Mouse (Mus musculus) lung, embryonic 16.5 days (tissue): ENCODE results near the gene Taf1d. TPM values are rescaled to one million over a fixed set of nuclear protein-coding genes. Genes with fewer than 3 reads are reported as not detected.
A peak's percentile ranks its signal among the peaks of the same experiment; 100 is the strongest.
"Not testable (repeated sequence)": the region's sequence is repeated elsewhere in the genome, so short reads cannot be mapped to it uniquely, and the experiment has no call there.

Experiments used
- ATAC-seq: fragments of 200-750 bp; cut with Nextera tagmentation; 2 replicates; pipeline ENCODE4 v1.8.0; 2017; ENCODE audit warnings: low read depth, mild to moderate bottlenecking, moderate library complexity
- H3K27ac ChIP-seq: fragments of 300-500 bp; sonication (generic); 2 replicates; pipeline ENCODE4 v1.5.1; 2014; ENCODE audit warnings: mild to moderate bottlenecking, control low read depth, low read length
- H3K27me3 ChIP-seq: fragments of 300-500 bp; sonication (generic); 2 replicates; pipeline ENCODE4 v1.6.1; 2014; ENCODE audit warnings: low read depth, low read length, mixed read lengths; ENCODE audit not compliant: control insufficient read depth, insufficient read depth
- H3K36me3 ChIP-seq: fragments of 300-500 bp; sonication (generic); 2 replicates; pipeline ENCODE4 v1.6.1; 2014; ENCODE audit warnings: low read length; ENCODE audit not compliant: control insufficient read depth, insufficient read depth
- H3K4me1 ChIP-seq: fragments of 300-500 bp; sonication (generic); replicated peaks from 2 replicates; pipeline ENCODE4 v1.6.1; 2014; ENCODE audit warnings: low read length, mixed read lengths; ENCODE audit not compliant: control insufficient read depth, insufficient read depth
- H3K4me2 ChIP-seq: fragments of 300-500 bp; sonication (generic); 2 replicates; pipeline ENCODE4 v1.6.1; 2014; ENCODE audit warnings: low read depth, low read length, control low read depth
- H3K4me3 ChIP-seq: fragments of 300-500 bp; sonication (generic); 2 replicates; pipeline ENCODE4 v1.5.1; 2014; ENCODE audit warnings: mild to moderate bottlenecking, low read length, control low read depth
- H3K9ac ChIP-seq: fragments of 300-500 bp; sonication (generic); 2 replicates; pipeline ENCODE4 v1.6.1; 2014; ENCODE audit warnings: low read length, control low read depth
- H3K9me3 ChIP-seq: fragments of 300-500 bp; sonication (generic); 2 replicates; pipeline ENCODE4 v1.6.1; 2016; ENCODE audit warnings: low read length; ENCODE audit not compliant: control insufficient read depth
- WGBS: fragments of 180-500 bp; shearing (Covaris S2); extraction: QIAGEN DNeasy Blood & Tissue Kit; methylation state at CpG from one replicate; pipeline ENCODE4 v1.1.7; 2014; 5-methylcytosine and 5-hydroxymethylcytosine counted together
- polyA plus RNA-seq: library from polyadenylated mRNA; unstranded; fragments of >200 nt; fragmentation: Nextera tagmentation; extraction: Ambion mirVana; gene quantifications from 2 replicates; pipeline ENCODE4 v1.2.1, GENCODE M21; 2015

Gene Taf1d
- polyA plus RNA-seq, 1 experiment from 2014 or later, result 67.0 TPM

DNA sequence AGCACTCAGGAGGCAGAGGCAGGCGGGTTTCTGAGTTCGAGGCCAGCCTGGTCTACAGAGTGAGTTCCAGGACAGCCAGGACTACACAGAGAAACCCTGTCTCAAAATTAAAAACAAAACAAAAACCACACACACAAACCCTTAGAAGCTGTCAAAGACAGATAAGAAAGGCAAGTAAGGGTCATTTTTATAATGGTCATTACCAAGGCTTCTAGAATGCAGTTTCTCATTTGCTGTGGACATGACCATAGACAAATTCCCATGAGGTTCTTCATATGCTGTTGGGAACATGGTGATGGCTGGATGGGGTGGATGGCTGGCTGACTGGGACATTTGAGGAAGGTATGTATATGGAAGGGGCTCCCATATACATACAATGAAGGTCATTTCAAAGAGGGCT lies 10.3 kb downstream of the Taf1d start:
- ATAC-seq, result not testable (repeated sequence)
- peaks cover 46% of the 10 kb centered on the region for H3K36me3 ChIP-seq

DNA sequence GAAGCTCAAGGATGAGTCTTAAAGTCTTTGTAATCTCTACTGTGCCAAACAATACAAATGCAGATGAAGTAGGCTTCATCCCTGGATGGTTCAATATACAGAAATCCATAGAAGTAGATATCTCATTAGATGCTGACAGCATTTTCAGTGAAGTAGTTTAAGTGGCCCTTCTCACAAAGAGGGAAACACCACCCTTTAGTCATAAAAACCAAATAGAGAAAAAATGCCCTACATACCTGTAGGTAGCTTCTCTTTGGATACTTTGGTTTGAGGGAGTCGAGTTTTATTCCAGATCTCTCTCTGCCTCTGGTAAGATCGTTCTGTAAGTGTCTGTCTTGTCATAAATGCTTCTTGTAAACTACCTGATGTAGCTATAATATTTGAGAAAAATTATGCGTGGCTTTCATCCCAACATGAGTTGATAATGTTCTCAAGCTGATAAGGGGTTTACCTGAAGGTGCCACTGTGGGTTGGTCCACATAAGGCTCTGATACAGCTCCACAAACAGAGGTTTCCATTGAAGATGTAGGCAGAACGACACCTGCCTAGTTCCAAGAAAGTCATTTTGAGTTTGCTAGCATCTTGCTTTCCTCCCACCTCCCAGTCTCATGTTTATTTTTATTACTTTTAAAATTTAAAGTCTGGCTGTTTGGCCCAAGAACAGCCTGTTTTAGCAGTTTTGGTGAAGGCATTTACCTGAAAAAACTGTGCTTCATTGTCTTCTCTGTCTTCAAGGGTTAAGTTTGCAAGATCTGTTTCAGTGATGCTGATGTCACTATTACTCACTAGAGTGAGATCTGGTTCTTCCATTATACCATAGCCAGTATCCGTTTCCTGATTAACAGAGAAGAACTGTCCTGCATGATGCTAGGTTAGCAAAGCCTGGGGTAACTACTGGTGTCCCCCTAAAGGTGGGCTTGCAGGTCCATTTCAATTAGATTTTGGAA lies 11.5 kb downstream of the Taf1d start:
- H3K9me3 ChIP-seq, result no peaks in the 10 kb centered on the region
- 51% methylated on average over 5 of the region's 5 CpGs for WGBS

More for the DNA sequence above, 10.3 kb downstream of the Taf1d start:
- H3K9ac ChIP-seq, H3K27ac ChIP-seq, H3K4me1 ChIP-seq, H3K9me3 ChIP-seq, H3K4me2 ChIP-seq, H3K27me3 ChIP-seq, H3K4me3 ChIP-seq: not testable (repeated sequence)
- no CpG with 5 or more reads among the region's 2 CpGs for WGBS

DNA sequence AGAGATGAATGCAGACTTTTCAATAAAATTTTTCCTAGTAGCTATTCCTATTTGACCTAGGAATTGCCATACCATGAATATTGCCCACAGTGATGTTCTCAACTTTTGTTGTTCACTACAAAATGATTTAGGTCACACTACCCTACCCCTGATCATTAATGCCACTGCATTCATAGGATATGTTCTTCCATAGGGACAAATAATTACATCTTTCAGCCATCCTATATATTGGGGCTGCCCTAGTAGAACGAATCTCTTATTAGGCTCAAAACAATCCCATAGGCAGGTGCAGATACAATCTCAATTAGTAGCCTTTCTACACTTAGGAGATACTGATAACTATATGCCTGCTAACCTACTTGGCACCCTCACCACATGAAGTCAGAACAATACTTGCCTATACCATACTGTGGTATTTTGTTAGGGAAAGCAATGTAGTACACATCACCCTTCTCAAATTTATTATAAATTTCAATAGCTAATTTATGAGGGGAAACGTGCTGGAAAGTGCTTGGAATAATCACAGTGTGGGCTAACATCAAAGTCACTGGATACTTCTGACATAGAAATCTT lies 12.2 kb downstream of the Taf1d start:
- WGBS, result 72% methylated on average over 2 of the region's 2 CpGs
- H3K4me2 ChIP-seq, result no peak overlapping the region
- ATAC-seq, result 0 out of 2 replicates have a peak, but pooled peaks have one; percentile 15

More for the DNA sequence above, 11.5 kb downstream of the Taf1d start:
- Histone ChIP-seq H3K4me3 (no peak overlapping the region), H3K9ac (no peak overlapping the region), H3K4me2 (no peak overlapping the region), H3K27me3 (no peaks in the 10 kb centered on the region), H3K36me3 (peaks cover 42% of the 10 kb centered on the region), H3K4me1 (no peaks in the 10 kb centered on the region), H3K27ac (no peak overlapping the region)
- ATAC-seq, result no peak

DNA sequence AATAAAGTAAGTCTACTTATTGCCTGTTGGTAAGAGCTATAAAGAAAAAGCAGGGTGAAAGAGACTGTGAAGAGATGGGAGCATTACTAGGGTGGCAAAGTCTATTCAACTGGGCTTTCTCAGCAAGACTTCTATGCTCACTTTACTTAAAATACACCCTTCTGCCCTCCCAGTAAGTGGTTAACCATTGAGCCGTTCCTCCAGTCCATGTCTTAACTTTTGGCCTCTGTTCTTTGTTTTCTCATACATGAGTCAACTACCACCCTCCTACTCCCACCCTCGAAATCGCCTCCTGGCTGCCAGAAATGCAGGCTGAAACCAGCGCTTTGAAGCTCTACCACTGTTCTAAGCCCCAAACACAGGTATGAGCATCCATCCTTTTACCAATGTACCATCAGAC lies 31.8 kb downstream of the Taf1d start:
- WGBS, result 91% methylated on average over 4 of the region's 4 CpGs
- Histone ChIP-seq H3K36me3 (peaks cover 51% of the 10 kb centered on the region), H3K4me3 (no peak overlapping the region)

More for the DNA sequence above, 12.2 kb downstream of the Taf1d start:
- Histone ChIP-seq H3K36me3 (peaks cover 43% of the 10 kb centered on the region), H3K9me3 (no peaks in the 10 kb centered on the region), H3K9ac (no peak overlapping the region), H3K27me3 (no peaks in the 10 kb centered on the region), H3K4me3 (no peak overlapping the region), H3K4me1 (no peaks in the 10 kb centered on the region), H3K27ac (no peak overlapping the region)

DNA sequence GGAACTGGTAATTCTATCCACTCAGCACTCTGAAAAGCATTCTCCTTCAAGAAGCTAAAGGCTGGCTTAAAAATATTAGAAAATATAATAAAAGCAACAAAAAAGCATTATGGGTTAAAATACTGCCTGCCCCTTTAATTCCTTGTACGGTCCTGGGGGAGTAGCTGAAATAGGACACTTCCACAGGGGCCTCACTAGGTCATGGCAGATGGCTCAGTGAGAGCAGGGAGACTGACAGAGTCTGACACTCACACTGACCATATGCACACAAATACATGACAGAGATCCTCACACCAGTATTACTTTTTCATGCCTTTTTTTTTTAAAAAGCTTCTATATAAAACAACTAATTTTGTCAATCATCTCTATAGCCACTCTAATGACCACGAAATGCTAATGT lies 43.9 kb downstream of the Taf1d start:
- Histone ChIP-seq H3K4me2 (no peak overlapping the region), H3K27me3 (no peaks in the 10 kb centered on the region), H3K36me3 (peaks cover 24% of the 10 kb centered on the region), H3K27ac (no peak overlapping the region), H3K9me3 (no peaks in the 10 kb centered on the region), H3K4me3 (no peak overlapping the region), H3K4me1 (no peaks in the 10 kb centered on the region), H3K9ac (no peak overlapping the region)
- no peak for ATAC-seq
- WGBS, result 54% methylated on average over 2 of the region's 2 CpGs

More for the DNA sequence above, 31.8 kb downstream of the Taf1d start:
- Histone ChIP-seq H3K4me2 (no peak overlapping the region), H3K9ac (no peak overlapping the region), H3K4me1 (no peaks in the 10 kb centered on the region), H3K27me3 (no peaks in the 10 kb centered on the region), H3K9me3 (no peaks in the 10 kb centered on the region), H3K27ac (no peak overlapping the region)
- no peak for ATAC-seq

DNA sequence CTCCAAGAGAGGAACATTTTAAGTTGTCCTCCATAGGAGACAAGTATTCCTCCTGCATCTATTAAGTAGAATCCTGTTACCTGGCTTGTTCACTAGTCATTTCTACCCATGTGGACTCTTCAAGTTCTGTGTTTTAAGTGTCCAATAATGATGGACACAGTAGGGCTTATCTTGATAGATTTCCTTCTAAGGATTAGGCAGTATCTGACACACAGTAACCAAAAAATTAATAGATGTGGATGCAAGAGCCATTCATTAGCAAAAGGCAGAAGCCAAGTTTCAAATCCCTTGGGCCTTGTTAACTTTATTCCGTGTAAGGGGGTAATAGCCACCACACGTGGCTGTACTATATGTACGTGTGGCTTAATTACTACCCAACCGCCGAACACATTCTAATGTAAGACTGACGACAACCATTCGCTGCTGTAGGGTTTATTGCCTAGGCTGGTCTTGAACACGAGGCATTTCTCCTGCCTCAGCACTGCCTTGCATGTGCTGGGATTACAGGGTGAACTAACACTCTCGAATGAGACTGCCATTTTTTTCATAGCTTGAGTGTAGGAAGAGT lies 51.0 kb downstream of the Taf1d start:
- H3K4me3 ChIP-seq, result peak overlapping the region; percentile 84
- peaks cover 4% of the 10 kb centered on the region; the same call in 1 of the 2 replicates for H3K36me3 ChIP-seq
- H3K27ac ChIP-seq, result peak overlapping the region; percentile 65
- H3K9me3 ChIP-seq, result no peaks in the 10 kb centered on the region
- WGBS, result 0% methylated on average over 9 of the region's 9 CpGs
- H3K4me2 ChIP-seq, result peak overlapping the region; percentile 50
- H3K9ac ChIP-seq, result peak overlapping the region; percentile 82
- H3K4me1 ChIP-seq, result peaks cover 10% of the 10 kb centered on the region
- H3K27me3 ChIP-seq, result no peaks in the 10 kb centered on the region
- ATAC-seq, result peak; percentile 21

DNA sequence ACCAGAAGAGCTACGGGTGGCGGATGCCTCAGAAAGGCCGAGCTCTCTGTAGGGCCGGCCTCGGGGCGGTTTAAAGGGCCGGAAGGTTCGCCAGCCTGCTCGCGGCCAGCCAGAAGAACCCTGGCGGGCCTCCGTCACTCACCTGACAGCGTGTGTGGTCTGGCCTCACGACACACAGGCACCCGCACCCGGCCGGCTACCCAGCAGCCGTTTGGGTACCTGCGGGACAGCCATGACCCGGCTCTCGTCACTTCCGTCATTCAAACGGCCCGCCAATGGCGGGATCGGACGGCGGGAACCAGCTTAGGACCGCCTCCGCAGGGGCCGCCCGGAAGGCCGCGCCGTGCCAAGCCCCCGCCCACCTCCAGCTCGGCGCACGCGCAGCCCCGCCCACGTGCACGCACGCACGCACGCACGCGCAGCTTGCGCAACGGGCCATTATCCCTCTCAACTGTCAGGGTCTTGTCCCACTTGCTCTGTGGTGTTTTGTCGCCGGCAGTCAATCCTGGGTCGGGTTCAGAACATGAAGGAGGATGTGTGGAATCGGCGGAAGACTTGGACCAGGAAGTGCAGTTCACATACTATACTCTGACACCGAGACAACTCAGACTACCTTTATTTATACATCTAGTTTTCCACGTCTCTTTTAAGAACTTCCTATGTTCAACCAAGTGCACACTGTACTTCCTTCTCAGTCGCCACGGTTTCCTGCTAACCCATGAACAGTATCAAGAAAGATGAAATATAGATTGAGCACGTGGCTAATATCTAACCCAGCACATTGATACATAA lies 51.7 kb downstream of the Taf1d start, which contains the start of gene Cep295:
Gene Cep295, minus strand, starts transcription at position 305 of the 792 bp plus-strand sequence.
- peaks cover 4% of the 10 kb centered on the region; the same call in 1 of the 2 replicates for H3K36me3 ChIP-seq
- H3K27me3 ChIP-seq, result no peaks in the 10 kb centered on the region
- H3K27ac ChIP-seq, result peak within 1 kb of the TSS; percentile 77
- peak within 1 kb of the TSS; percentile 82 for H3K9ac ChIP-seq
- H3K9me3 ChIP-seq, result no peaks in the 10 kb centered on the region
- H3K4me2 ChIP-seq, result peak within 1 kb of the TSS; percentile 75
- peak within 1 kb of the TSS; percentile 84 for H3K4me3 ChIP-seq
- WGBS, result 2% methylated on average over 59 of the region's 60 CpGs
- H3K4me1 ChIP-seq, result peaks cover 10% of the 10 kb centered on the region
- ATAC-seq, result peak; percentile 100

DNA sequence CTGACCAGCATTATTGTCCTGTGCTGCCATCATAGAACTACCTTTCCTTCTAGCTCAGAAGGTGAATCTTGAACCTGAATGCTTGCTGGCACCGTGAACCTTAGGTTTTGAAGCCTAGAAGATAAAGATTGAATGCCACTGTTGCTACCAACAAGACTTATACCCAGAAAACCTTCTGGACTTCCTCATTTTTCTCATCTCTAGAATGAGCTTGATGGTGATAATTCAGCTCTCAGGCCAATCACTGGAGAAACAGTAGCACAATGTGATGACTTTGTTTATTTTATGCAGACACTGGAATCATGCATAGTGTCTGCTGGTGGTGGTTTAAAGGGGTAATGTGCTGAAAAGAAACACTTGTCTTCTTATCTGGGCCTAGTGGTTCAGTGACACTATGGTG lies 58.8 kb downstream of the Taf1d start:
- WGBS, result 67% methylated on average over 1 of the region's 1 CpGs
- Histone ChIP-seq H3K9ac (no peak overlapping the region), H3K4me3 (no peak overlapping the region), H3K9me3 (no peaks in the 10 kb centered on the region), H3K4me1 (no peaks in the 10 kb centered on the region), H3K4me2 (no peak overlapping the region), H3K27ac (no peak overlapping the region), H3K36me3 (no peaks in the 10 kb centered on the region), H3K27me3 (no peaks in the 10 kb centered on the region)
- ATAC-seq, result no peak
